Mouse (Mus musculus): ENCODE measurements at regions not wholly inside any gene's neighbourhood (a gene's known extent, or its start where the extent isn't known, plus 50 kb on each side); places are given as distances from the start of the nearest gene placed in this dataset.
A peak's percentile ranks its signal among the peaks of the same experiment; 100 is the strongest.

DNA sequence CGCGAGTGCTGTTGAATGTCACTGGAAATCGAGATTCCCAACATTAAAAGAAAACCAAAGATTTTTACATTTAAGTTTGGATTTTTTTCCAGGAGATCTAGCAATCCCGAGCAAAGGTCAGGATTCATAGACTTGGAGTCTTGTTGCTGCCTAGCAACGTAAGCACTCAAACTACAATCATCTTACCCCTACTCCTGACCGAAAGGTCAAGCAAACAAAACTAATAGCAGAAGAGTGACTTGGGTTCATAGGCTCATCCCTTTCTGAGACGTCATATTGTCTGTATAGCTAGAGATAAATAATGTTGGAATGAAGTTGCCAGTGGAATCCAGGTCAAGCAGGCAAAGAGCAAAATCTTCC, 169.9 kb downstream of the Pik3r1 start:
- peak; percentile 65 for ATAC-seq
- Histone ChIP-seq H3K9ac (ENCODE audit: low read depth, low read length) (peak overlapping the region; percentile 39; the same call in 1 of the 2 replicates), H3K9me3 (ENCODE audit: control insufficient read depth, low read length) (no peaks in the 10 kb centered on the region), H3K27ac (ENCODE audit: low read length) (no peak overlapping the region), H3K4me1 (ENCODE audit: control insufficient read depth, insufficient read depth, low read length) (peaks cover 11% of the 10 kb centered on the region; the same call in 1 of the 2 replicates), H3K36me3 (ENCODE audit: control insufficient read depth, insufficient read depth, low read length) (no peaks in the 10 kb centered on the region), H3K4me3 (ENCODE audit: low read length) (no peak overlapping the region), H3K27me3 (replicated peaks; ENCODE audit: control insufficient read depth, insufficient read depth, low read length) (no peaks in the 10 kb centered on the region), H3K4me2 (ENCODE audit: low read depth, low read length) (peak overlapping the region; percentile 47; the same call in 1 of the 2 replicates)
- WGBS = 56% methylated on average over 7 of the region's 7 CpGs

DNA sequence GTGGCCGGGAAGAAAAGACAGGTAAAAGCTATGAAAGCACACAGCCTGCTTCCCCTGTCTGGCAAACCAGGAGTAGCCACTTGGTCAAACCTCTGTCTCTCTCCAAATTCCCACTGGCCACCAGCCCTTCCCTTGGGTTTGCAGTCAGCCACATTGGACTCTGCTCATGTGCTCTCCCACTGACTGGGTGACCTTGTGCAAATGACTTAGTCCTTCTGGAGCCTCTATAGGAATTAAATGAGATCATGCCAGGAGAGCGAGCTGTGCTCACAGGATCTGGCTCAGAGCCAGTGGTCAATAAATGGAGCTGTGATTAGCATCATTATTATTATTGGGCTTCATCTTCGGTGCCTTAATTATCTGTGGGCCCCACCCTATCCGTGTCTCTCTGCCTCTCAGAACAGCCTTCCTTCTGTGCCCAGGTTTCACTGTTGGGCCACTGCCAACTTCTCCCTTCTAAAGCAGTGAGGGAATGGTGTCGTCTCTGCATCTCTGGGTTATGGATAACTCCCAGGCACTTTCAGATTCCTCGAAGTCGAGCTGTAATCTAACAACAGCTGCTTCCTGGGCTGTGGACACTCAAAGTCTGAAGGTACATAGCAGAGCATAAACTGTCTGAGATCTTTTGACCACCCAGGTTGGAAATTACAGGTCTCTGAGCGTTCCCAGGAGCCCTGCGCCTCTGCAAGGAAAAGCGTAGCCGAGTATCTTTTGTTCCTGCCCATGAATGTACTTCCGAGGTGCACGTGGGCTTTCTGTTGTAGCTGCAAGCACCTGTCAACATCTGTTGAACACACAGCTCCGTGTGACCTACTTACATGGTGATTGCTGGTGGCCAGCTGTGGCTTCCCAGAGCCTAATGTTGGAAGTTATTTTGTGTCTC, 170.5 kb downstream of the Pik3r1 start:
- peak overlapping the region; percentile 47 for H3K4me2 ChIP-seq (ENCODE audit: low read depth, low read length)
- H3K4me1 ChIP-seq (ENCODE audit: control insufficient read depth, insufficient read depth, low read length) = peaks cover 11% of the 10 kb centered on the region; the same call in 1 of the 2 replicates
- WGBS = 28% methylated on average over 14 of the region's 14 CpGs
- H3K4me3 ChIP-seq (ENCODE audit: low read length) = peak overlapping the region; percentile 18
- H3K27me3 ChIP-seq (replicated peaks; ENCODE audit: control insufficient read depth, insufficient read depth, low read length) = no peaks in the 10 kb centered on the region
- no peaks in the 10 kb centered on the region for H3K9me3 ChIP-seq (ENCODE audit: control insufficient read depth, low read length)
- no peaks in the 10 kb centered on the region for H3K36me3 ChIP-seq (ENCODE audit: control insufficient read depth, insufficient read depth, low read length)
- H3K9ac ChIP-seq (ENCODE audit: low read depth, low read length) = peak overlapping the region; percentile 39; the same call in 1 of the 2 replicates
- ATAC-seq = peak; percentile 91
- peak overlapping the region; percentile 36 for H3K27ac ChIP-seq (ENCODE audit: low read length)

DNA sequence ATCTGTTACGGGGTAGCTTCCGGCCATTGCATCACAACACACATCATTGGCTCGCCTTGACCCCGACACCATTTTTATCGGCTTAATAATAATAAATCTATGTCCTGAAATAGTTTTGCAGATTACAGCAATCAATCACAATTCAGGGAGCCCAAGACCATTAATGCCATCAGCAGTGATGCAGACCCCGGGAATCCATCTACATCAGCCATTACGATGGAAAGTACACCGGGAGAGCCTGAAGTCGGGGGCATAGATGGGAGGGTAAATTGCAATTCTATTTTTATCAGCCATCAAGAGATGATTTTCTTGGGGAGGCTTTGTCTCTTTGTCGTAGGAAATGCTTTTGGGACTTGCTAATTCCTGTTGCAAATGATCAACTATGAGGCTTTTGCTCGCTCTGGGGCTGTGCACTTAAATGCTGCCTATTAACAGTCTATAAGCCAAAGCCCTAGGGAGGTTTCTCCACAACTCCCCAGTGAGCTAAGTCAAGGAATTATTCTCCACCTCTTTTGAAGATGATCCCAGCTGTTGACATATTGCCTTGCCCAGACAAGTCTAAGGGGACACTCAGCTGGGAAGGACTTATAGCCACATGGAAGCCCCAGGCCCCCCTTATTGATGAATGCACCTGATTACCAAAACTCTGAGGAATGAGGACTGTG, 173.4 kb downstream of the Pik3r1 start:
- Histone ChIP-seq H3K36me3 (ENCODE audit: control insufficient read depth, insufficient read depth, low read length) (no peaks in the 10 kb centered on the region), H3K9me3 (ENCODE audit: control insufficient read depth, low read length) (no peaks in the 10 kb centered on the region), H3K4me1 (ENCODE audit: control insufficient read depth, insufficient read depth, low read length) (peaks cover 11% of the 10 kb centered on the region; the same call in 1 of the 2 replicates), H3K9ac (ENCODE audit: low read depth, low read length) (no peak overlapping the region), H3K27ac (ENCODE audit: low read length) (no peak overlapping the region), H3K4me2 (ENCODE audit: low read depth, low read length) (no peak overlapping the region), H3K27me3 (replicated peaks; ENCODE audit: control insufficient read depth, insufficient read depth, low read length) (no peaks in the 10 kb centered on the region), H3K4me3 (ENCODE audit: low read length) (no peak overlapping the region)
- ATAC-seq = no peak
- 83% methylated on average over 11 of the region's 11 CpGs for WGBS

DNA sequence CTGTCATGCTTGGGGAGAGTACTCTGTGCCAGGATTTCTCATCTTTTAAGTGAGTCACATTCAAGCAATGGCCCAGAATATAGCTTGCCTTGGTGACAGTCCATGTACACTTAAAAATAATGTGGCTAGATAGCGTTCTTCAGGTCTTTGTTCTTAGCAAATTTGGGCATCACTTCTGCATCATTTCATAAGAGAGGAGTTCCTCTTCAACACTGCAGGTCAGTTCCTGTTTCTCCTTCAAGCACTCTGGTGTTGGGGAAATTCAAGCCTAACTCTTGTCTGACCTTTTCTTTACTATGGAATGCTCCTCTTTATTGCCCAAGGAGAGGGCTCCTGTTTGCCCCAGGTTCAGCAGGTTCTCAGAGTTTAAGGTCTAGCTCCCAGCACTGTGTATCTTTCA, 175.7 kb downstream of the Pik3r1 start:
- Histone ChIP-seq H3K9me3 (ENCODE audit: control insufficient read depth, low read length) (no peaks in the 10 kb centered on the region), H3K9ac (ENCODE audit: low read depth, low read length) (no peak overlapping the region), H3K36me3 (ENCODE audit: control insufficient read depth, insufficient read depth, low read length) (no peaks in the 10 kb centered on the region), H3K4me1 (ENCODE audit: control insufficient read depth, insufficient read depth, low read length) (peaks cover 4% of the 10 kb centered on the region; the same call in 1 of the 2 replicates), H3K4me3 (ENCODE audit: low read length) (no peak overlapping the region), H3K4me2 (ENCODE audit: low read depth, low read length) (no peak overlapping the region), H3K27me3 (replicated peaks; ENCODE audit: control insufficient read depth, insufficient read depth, low read length) (no peaks in the 10 kb centered on the region), H3K27ac (ENCODE audit: low read length) (no peak overlapping the region)
- WGBS = 88% methylated on average over 1 of the region's 1 CpGs
- ATAC-seq = no peak

DNA sequence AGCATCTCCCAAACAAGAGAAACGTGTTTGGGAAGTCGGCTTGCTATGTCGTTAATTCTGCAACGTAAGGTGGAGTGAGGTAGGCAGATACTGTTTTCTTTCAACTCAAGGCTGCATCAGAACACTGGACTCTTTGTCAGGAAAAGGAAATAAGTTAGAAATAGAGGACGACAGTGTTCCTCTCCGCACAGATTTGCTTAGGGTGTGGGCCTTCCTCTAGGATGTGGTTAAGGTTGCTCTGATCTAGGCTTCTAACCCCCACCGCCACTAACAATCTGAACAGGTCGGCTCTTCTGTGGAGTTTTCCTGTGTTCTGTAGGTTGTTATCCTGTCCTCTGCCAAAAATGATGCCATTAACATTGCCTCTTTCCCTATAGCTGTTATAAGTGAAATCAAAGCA, 179.1 kb downstream of the Pik3r1 start:
- Histone ChIP-seq H3K4me2 (ENCODE audit: low read depth, low read length) (no peak overlapping the region), H3K9me3 (ENCODE audit: control insufficient read depth, low read length) (no peaks in the 10 kb centered on the region), H3K27me3 (replicated peaks; ENCODE audit: control insufficient read depth, insufficient read depth, low read length) (no peaks in the 10 kb centered on the region), H3K4me3 (ENCODE audit: low read length) (no peak overlapping the region), H3K9ac (ENCODE audit: low read depth, low read length) (no peak overlapping the region), H3K27ac (ENCODE audit: low read length) (no peak overlapping the region), H3K36me3 (ENCODE audit: control insufficient read depth, insufficient read depth, low read length) (no peaks in the 10 kb centered on the region), H3K4me1 (ENCODE audit: control insufficient read depth, insufficient read depth, low read length) (no peaks in the 10 kb centered on the region)
- ATAC-seq = no peak
- WGBS = 67% methylated on average over 8 of the region's 8 CpGs

DNA sequence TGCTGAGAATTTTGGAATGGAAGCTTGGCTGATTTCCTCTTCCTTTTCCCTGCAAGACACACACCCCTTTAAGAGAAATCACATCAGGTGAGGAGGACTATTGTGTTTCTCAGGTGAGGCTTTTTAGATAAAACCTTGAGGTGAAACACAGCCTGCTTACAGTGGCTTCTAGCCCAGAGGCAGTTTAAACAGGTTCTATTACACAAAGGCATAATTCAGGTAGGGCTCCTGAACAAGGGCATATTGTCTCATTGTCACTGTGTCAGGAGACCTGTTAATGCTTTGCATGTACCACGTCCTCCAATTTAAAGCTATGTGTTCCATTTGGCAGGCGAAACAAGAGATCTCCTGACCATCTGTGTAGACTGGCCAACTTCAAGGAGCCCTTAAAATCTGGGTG, 181.2 kb downstream of the Pik3r1 start:
- Histone ChIP-seq H3K4me2 (ENCODE audit: low read depth, low read length) (no peak overlapping the region), H3K4me1 (ENCODE audit: control insufficient read depth, insufficient read depth, low read length) (no peaks in the 10 kb centered on the region), H3K9me3 (ENCODE audit: control insufficient read depth, low read length) (no peaks in the 10 kb centered on the region), H3K36me3 (ENCODE audit: control insufficient read depth, insufficient read depth, low read length) (no peaks in the 10 kb centered on the region), H3K9ac (ENCODE audit: low read depth, low read length) (no peak overlapping the region), H3K27me3 (replicated peaks; ENCODE audit: control insufficient read depth, insufficient read depth, low read length) (no peaks in the 10 kb centered on the region), H3K4me3 (ENCODE audit: low read length) (no peak overlapping the region), H3K27ac (ENCODE audit: low read length) (no peak overlapping the region)
- no peak for ATAC-seq
- 79% methylated on average over 2 of the region's 2 CpGs for WGBS

DNA sequence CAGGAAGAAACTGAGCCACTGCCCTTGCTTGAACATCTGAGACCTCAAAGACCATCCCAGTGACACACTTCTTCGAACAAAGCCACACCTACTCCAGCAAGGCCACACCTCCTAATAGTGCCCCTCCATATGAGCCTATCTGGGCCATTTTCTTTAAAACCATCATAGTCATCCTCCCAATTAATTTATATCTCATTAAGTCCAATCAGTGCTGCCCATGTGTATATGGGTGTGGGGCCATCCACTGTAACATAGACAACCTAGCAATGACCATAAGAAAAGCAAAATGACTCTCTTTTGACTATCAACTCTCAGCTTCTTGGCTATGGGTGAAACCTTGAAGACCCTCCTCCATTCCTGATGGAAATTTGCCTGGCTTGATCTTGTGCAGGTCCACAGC, 191.5 kb downstream of the Pik3r1 start:
- H3K4me3 ChIP-seq (ENCODE audit: low read length) = no peak overlapping the region
- H3K27me3 ChIP-seq (replicated peaks; ENCODE audit: control insufficient read depth, insufficient read depth, low read length) = no peaks in the 10 kb centered on the region
- no peaks in the 10 kb centered on the region for H3K4me1 ChIP-seq (ENCODE audit: control insufficient read depth, insufficient read depth, low read length)
- no peaks in the 10 kb centered on the region for H3K9me3 ChIP-seq (ENCODE audit: control insufficient read depth, low read length)
- no peak overlapping the region for H3K27ac ChIP-seq (ENCODE audit: low read length)
- H3K9ac ChIP-seq (ENCODE audit: low read depth, low read length) = no peak overlapping the region
- no peak for ATAC-seq
- 87% methylated on average over 1 of the region's 1 CpGs for WGBS
- no peak overlapping the region for H3K4me2 ChIP-seq (ENCODE audit: low read depth, low read length)
- H3K36me3 ChIP-seq (ENCODE audit: control insufficient read depth, insufficient read depth, low read length) = no peaks in the 10 kb centered on the region

DNA sequence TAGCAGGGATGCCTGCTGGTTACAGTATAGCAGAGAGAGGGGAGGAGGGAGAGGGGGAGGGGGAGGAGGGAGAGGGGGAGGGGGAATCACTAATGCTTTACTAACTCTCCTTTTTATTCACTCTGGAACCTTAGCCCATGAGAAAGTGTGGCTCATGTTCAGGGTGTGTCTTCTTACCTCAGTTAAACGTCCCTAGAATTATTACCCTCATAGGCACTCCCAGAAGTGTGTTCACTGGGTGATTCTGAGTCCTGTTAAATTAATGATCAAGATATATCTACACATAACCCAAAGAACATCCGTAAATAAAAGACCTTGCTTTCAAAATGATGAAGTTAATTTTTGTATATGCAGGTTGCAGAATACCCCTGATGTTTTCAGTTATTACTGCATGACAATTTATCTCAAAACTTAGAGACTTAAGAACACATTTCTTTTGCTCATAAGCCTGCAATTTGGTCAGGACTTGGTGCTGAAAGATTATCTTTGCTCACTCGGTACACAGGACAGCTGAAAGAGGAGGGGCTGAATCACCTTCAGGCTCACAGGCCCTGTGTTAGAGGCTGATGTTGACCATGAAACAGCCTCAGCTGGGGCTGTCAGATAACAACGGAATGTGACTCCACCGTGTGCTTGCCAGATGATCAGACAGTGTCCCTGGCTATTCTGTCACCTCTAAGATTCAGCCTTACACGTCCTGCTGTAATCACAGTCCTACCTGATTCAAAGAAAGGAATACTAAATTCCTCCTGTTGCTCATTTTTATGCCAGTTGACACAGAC, 195.0 kb downstream of the Pik3r1 start:
- Histone ChIP-seq H3K9ac (ENCODE audit: low read depth, low read length) (no peak overlapping the region), H3K27ac (ENCODE audit: low read length) (no peak overlapping the region), H3K27me3 (replicated peaks; ENCODE audit: control insufficient read depth, insufficient read depth, low read length) (no peaks in the 10 kb centered on the region), H3K36me3 (ENCODE audit: control insufficient read depth, insufficient read depth, low read length) (no peaks in the 10 kb centered on the region), H3K4me3 (ENCODE audit: low read length) (no peak overlapping the region), H3K4me2 (ENCODE audit: low read depth, low read length) (no peak overlapping the region), H3K9me3 (ENCODE audit: control insufficient read depth, low read length) (no peaks in the 10 kb centered on the region), H3K4me1 (ENCODE audit: control insufficient read depth, insufficient read depth, low read length) (no peaks in the 10 kb centered on the region)
- WGBS = 54% methylated on average over 6 of the region's 6 CpGs
- peak; percentile 85 for ATAC-seq

DNA sequence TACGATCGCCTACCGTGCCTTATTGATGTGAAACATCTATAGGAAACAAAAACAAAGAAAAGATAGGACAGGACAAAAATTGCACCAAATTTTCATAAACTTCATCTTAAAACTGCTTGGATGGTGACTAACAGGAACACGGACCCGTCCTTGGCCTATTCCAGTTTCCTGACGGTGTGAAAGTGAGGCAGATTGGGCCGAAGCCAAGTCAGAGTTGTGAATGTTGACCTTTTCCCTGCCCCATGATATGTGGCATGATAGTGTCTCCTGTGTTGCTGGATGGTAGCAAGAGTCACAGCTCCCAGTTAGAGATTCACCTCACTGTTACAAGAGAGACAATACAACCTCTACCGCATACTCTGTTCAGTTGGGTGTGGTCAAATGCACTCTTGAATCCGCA, 195.8 kb downstream of the Pik3r1 start:
- no peaks in the 10 kb centered on the region for H3K9me3 ChIP-seq (ENCODE audit: control insufficient read depth, low read length)
- no peak overlapping the region for H3K4me3 ChIP-seq (ENCODE audit: low read length)
- no peak overlapping the region for H3K27ac ChIP-seq (ENCODE audit: low read length)
- no peak overlapping the region for H3K9ac ChIP-seq (ENCODE audit: low read depth, low read length)
- H3K36me3 ChIP-seq (ENCODE audit: control insufficient read depth, insufficient read depth, low read length) = no peaks in the 10 kb centered on the region
- WGBS = 93% methylated on average over 9 of the region's 9 CpGs
- no peak overlapping the region for H3K4me2 ChIP-seq (ENCODE audit: low read depth, low read length)
- H3K4me1 ChIP-seq (ENCODE audit: control insufficient read depth, insufficient read depth, low read length) = no peaks in the 10 kb centered on the region
- no peaks in the 10 kb centered on the region for H3K27me3 ChIP-seq (replicated peaks; ENCODE audit: control insufficient read depth, insufficient read depth, low read length)
- ATAC-seq = no peak

All from intestine, embryonic 16.5 days (tissue).